Mouse (Mus musculus): ENCODE data around the gene Eml4.

Eml4 gene

GRCm38 (mm10) chr17:83384981-83385380 is 34.2 kb downstream of the Eml4 start:
- DNase-seq = no peak

DNA sequence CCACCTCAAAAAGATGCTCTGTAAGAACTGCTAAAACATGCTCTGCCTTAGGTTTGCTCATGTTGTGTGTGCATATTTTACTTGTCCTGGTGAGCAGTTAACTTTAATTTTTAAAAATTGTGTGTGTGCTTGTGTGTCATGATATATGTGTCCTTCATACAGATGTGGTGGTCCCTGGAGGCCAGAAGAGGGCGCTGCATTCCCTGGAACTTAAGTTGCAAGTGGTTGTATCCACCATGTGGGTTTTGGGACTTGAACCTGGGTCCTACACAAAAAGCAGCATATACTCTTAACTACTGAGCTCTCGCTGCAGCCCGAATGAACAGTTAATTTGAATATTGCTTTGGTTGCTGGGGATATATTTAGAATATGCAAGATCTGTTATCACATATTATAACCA is 36.4 kb downstream of the Eml4 start:
- DNase-seq = peak in 1 of 2 experiments; percentile 39

GRCm38 (mm10) chr17:83394013-83394412 is 43.3 kb downstream of the Eml4 start:
- no peak for DNase-seq

GRCm38 (mm10) chr17:83397571-83398100 is 46.9 kb downstream of the Eml4 start:
- peak; percentile 30 to 35 for DNase-seq

DNA sequence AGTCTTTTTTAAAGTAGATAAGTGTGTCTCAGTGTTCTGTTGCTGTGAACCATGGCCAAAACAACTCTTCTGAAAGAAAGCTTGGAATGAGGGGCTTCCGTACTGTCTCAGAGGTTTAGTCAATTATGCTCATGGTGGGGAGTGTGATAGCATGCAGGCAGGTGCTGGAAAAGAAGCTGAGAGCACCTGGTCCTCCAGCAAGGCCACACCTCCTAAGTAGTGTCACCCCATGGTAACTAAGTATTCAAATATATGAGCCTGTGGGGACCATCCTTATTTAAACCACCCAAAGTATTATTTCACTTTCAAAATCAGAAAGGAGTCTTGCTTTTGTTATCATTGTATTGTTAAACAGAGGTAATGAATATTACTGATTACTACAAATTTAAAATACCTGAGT is 48.0 kb downstream of the Eml4 start:
- DNase-seq = no peak

GRCm38 (mm10) chr17:83430607-83431006 is 79.9 kb downstream of the Eml4 start:
- DNase-seq = peak; percentile 11 to 12

DNA sequence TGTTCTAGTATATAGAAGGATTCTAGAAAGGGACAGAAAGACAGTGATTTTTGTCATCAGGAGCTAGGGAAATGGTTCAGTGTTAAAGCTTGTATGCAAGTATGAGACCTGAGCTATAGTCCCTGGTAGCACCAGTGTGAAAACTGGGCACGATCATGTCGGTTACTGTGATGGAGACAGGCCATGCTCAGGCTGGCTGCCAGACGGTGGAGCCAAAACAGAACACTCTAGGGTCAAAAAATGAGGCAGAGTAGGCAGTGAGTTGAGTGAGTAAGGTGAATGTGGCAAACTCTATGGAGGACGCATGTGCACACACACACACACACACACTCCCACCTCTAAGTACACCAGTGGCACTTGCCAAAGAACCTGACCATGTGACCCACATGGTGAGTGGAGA is 92.7 kb downstream of the Eml4 start:
- DNase-seq = no peak

- no peak for DNase-seq
These were observed 98.9 kb downstream of the Eml4 start for GRCm38 (mm10) chr17:83449583-83449982.

GRCm38 (mm10) chr17:83451367-83451766 is 100.6 kb downstream of the Eml4 start:
- no peak for DNase-seq

DNA sequence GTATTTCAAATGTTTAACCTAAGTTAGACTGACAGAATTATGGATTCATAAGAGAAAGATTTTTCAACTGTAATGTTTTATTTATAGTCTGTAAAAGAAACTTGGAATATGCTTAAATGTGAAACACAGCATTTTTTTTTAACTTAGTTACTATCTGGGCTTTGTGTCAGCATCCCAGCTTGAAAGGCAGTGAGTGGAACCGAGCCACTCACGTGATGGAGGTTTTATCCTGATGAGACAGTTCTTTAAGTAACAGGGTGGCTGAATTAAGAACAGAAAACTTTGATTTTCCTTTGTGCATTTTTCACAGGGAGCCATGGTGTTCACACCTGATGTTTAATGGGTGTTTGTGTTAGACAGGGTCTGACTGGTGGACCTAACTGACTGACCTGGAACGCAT is 101.1 kb downstream of the Eml4 start:
- DNase-seq = no peak

DNA sequence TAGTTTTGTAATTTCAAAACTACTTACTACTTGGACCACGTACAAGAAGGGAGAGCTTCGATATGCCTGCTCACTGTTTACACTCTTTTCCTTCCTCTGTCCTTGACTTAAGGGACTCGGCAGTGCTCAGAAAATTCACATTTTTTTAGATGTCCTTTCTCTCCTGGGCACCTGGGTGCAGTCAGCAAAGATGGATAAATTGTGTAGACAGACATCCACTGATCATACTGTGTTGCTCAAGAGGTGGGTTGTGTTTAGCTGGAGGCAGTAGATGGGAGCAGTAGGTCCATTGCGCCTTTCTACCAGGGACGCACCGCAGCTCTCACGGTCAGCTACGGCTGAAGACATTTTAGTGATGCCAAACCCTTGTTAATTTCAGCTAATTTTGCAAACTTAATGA is 101.7 kb downstream of the Eml4 start:
- DNase-seq = no peak

- no peak for DNase-seq
These were observed 102.9 kb downstream of the Eml4 start for GRCm38 (mm10) chr17:83453587-83453986.

GRCm38 (mm10) chr17:83457271-83457670 is 106.5 kb downstream of the Eml4 start:
- DNase-seq = no peak

DNA sequence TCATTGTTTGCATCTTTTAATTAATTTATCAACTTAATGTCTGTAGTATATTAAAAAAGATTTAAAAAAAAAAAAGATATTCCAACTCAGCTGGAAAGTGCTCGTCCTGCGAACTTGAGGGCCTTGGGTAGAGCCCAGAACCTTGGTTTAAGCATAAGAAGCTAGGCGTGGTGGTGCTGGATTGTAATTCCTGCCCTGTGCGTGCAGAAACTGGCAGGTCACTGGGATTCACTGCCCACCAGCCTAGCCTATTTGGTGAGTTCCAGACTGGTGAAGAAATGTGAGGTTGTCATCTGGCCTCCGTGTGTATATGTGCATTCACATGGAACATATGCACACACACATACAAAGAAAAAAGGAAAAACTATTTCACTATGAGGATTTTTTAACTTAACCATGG is 115.2 kb downstream of the Eml4 start:
- no peak for DNase-seq

GRCm38 (mm10) chr17:83466697-83467251 is 116.0 kb downstream of the Eml4 start:
- no peak for DNase-seq

DNA sequence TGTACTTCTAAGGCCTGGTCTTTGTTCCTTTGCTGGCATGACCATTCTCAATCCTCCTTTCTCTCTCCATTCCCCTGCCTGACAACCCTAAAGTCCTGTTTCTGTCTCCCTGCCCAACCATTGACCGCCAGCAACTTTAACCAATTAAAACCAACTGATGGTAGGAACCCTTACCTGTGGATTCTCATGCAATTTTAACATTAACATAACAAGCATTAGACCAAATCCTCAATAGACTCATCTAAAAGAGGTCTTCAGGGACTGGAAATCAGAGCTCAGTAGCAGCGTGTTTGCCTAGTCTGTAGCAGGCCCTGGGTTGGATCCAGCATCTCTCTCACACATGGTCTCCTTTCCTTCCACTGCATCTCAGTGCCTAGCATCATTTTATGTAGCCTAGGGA is 118.9 kb downstream of the Eml4 start:
- DNase-seq = no peak

- no peak for DNase-seq
These were observed 126.4 kb downstream of the Eml4 start for GRCm38 (mm10) chr17:83477089-83477488.

DNA sequence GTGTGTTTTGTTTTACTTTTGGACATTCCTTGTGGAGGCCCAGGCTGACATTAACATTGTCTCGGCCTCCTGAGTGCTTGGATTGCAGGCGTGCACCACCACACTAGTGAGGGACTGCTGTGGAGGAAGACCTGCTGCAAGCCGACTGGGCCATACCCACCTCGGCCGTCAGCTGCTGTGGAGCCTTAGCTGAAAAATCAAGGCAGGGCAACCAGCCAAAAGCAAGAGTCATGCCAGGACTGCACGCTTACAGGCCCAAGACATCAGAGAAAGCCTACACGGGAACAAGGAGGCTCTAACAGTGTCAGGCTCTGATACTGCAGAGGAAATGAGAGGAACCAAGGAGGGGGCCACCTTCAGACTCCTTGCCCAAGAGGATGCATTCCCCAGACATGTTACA is 130.8 kb downstream of the Eml4 start:
- DNase-seq = peak; percentile 18 to 36

GRCm38 (mm10) chr17:83482817-83483536 is 132.2 kb downstream of the Eml4 start:
- DNase-seq = peak in 1 of 2 experiments; percentile 18

GRCm38 (mm10) chr17:83483784-83484183 is 133.1 kb downstream of the Eml4 start:
- no peak for DNase-seq

GRCm38 (mm10) chr17:83487762-83488161 is 137.0 kb downstream of the Eml4 start:
- DNase-seq = no peak

DNA sequence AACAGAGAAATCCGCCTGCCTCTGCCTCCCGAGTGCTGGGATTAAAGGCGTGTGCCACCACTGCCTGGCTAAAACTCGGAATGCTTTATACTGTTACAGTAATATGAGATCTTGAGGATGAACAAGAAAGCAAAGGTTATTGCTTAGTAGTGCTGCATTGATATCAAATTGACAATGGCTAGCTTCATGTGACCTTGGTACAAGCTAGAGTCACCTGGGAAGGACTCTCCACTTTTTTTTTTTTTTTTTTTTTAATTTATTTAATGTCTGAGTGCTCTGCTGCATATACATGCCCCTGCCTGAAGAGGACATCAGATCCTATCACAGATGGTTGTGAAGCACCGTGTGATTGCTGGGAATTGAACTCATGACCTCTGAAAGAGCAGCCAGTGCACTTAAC is 148.2 kb downstream of the Eml4 start:
- no peak for DNase-seq

DNA sequence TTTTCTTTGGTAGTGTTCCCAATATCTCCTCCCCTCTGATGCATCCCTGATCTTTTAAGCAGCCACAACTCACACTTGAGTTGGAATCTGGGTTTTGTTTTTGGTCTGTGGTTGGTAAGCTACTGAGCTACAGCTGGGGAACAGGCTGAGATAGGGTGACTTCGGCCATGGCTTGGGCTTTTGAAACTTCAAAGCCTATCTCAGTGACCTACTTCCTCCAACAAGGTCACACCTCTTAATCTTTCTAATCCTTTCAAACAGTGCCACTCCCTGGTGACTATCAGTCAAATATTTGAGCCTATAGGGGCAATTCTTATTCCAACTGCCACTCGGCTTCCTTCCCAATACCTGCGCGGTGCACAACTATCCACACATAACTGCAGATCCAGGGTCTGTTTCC is 149.0 kb downstream of the Eml4 start:
- DNase-seq = no peak

- no peak for DNase-seq
These were observed 153.0 kb downstream of the Eml4 start for GRCm38 (mm10) chr17:83503693-83504092.

DNA sequence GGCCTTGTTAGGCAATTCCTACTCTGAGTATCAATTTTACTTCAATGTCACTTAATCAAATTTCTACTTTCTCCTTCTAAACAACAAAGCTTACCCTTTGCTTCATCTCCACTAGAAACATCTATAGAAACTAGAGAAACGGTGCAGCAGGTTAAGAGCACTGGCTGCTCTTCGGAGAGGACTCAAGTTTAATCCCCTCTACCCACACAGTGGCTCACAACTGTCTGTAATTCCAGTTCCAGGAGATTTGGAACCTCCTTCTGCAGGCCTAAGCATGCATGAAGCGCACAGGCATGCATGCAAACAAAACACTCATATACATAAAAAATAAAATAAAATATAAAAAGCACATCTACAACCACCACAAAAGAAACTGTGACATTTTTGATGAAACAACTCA is 161.4 kb downstream of the Eml4 start:
- DNase-seq = no peak

Measured in kidney, postnatal 36 days (tissue).